In genomic region chr11:59313944-59314343, GRCm38 (mm10) we compare ENCODE assay signal across 16 mouse cellular contexts. TPM values are rescaled to one million over a fixed set of nuclear protein-coding genes. Genes with fewer than 3 reads are reported as not detected.
DNase-seq lines count a peak whose midpoint lies in the region; ATAC-seq lines count a peak whose summit lies in the region.
"Had no signal": no experiment of that assay in that cellular context is flagged by ENCODE, and none has a peak within 500 bp of the region (broad histone marks: within the 10 kb centered on the region; RNA-seq: fewer than 3 reads in every experiment).

No protein-coding gene starts in this region.

- no peak overlapping the region for H3K27ac ChIP-seq in hindbrain, embryonic 14.5 days
- H3K27ac ChIP-seq in hindbrain, embryonic 12.5 days, result no peak overlapping the region
- peak overlapping the region; percentile 82; the same call in 1 of the 2 replicates for H3K27ac ChIP-seq in midbrain, embryonic 10.5 days (replicated peaks)
- no peak overlapping the region for H3K27ac ChIP-seq in midbrain, embryonic 14.5 days (replicated peaks; ENCODE audit: low read depth, low read length)
- no peak overlapping the region for H3K27ac ChIP-seq in embryonic facial prominence, embryonic 12.5 days
- 0 out of 2 replicates have a peak overlapping the region, but pooled peaks have one; percentile 8 for H3K27ac ChIP-seq in limb, embryonic 15.5 days
- H3K27ac ChIP-seq: liver, embryonic 14.5 days had no signal

- H3K27me3 ChIP-seq in hindbrain, embryonic 14.5 days (ENCODE audit: control insufficient read depth, insufficient read depth, low read length), result peaks cover 11% of the 10 kb centered on the region
- peaks cover 29% of the 10 kb centered on the region for H3K27me3 ChIP-seq in hindbrain, embryonic 12.5 days
- peaks cover 81% of the 10 kb centered on the region for H3K27me3 ChIP-seq in midbrain, embryonic 10.5 days (ENCODE audit: low read depth, poor library complexity, severe bottlenecking)
- peaks cover 43% of the 10 kb centered on the region for H3K27me3 ChIP-seq in midbrain, embryonic 14.5 days (ENCODE audit: control insufficient read depth, insufficient read depth, low read length)
- no peaks in the 10 kb centered on the region for H3K27me3 ChIP-seq in embryonic facial prominence, embryonic 12.5 days
- H3K27me3 ChIP-seq in limb, embryonic 15.5 days, result peaks cover 22% of the 10 kb centered on the region

- H3K36me3 ChIP-seq in hindbrain, embryonic 14.5 days (replicated peaks; ENCODE audit: control insufficient read depth, insufficient read depth), result no peaks in the 10 kb centered on the region
- no peaks in the 10 kb centered on the region for H3K36me3 ChIP-seq in hindbrain, embryonic 12.5 days
- H3K36me3 ChIP-seq in midbrain, embryonic 10.5 days, result no peaks in the 10 kb centered on the region
- H3K36me3 ChIP-seq in midbrain, embryonic 14.5 days (ENCODE audit: control insufficient read depth, insufficient read depth, low read length), result no peaks in the 10 kb centered on the region
- H3K36me3 ChIP-seq in embryonic facial prominence, embryonic 12.5 days, result no peaks in the 10 kb centered on the region
- no peaks in the 10 kb centered on the region for H3K36me3 ChIP-seq in limb, embryonic 15.5 days

- H3K4me1 ChIP-seq in hindbrain, embryonic 14.5 days (replicated peaks; ENCODE audit: control insufficient read depth, insufficient read depth, low read length), result peaks cover 13% of the 10 kb centered on the region; the same call in 1 of the 2 replicates
- peaks cover 38% of the 10 kb centered on the region for H3K4me1 ChIP-seq in hindbrain, embryonic 12.5 days
- peaks cover 61% of the 10 kb centered on the region for H3K4me1 ChIP-seq in midbrain, embryonic 10.5 days
- H3K4me1 ChIP-seq in midbrain, embryonic 14.5 days (ENCODE audit: control insufficient read depth, insufficient read depth, low read length), result peaks cover 2% of the 10 kb centered on the region
- H3K4me1 ChIP-seq in embryonic facial prominence, embryonic 12.5 days, result peaks cover 71% of the 10 kb centered on the region
- H3K4me1 ChIP-seq in limb, embryonic 15.5 days, result peaks cover 59% of the 10 kb centered on the region

- ATAC-seq in hindbrain, embryonic 14.5 days (ENCODE audit: low FRiP score), result 0 out of 2 replicates have a peak, but pooled peaks have one; percentile 17
- ATAC-seq in hindbrain, embryonic 12.5 days (ENCODE audit: low FRiP score), result no peak
- ATAC-seq in midbrain, embryonic 14.5 days (ENCODE audit: low FRiP score, low TSS enrichment), result no peak
- no peak for ATAC-seq in embryonic facial prominence, embryonic 12.5 days (ENCODE audit: insufficient number of reproducible peaks, insufficient read depth, low FRiP score, low TSS enrichment)
- ATAC-seq in limb, embryonic 15.5 days (ENCODE audit: insufficient number of reproducible peaks, low FRiP score, low TSS enrichment, low read depth), result no peak

- 65% methylated on average over 11 of the region's 11 CpGs for WGBS in hindbrain, embryonic 14.5 days
- WGBS in hindbrain, embryonic 12.5 days, result 63% methylated on average over 11 of the region's 11 CpGs
- 71% methylated on average over 11 of the region's 11 CpGs for WGBS in midbrain, embryonic 10.5 days
- WGBS in midbrain, embryonic 14.5 days, result 72% methylated on average over 11 of the region's 11 CpGs
- 36% methylated on average over 11 of the region's 11 CpGs for WGBS in embryonic facial prominence, embryonic 12.5 days
- WGBS in limb, embryonic 15.5 days, result 47% methylated on average over 11 of the region's 11 CpGs

- H3K4me2 ChIP-seq in hindbrain, embryonic 14.5 days (replicated peaks), result no peak overlapping the region
- H3K4me2 ChIP-seq in hindbrain, embryonic 12.5 days (replicated peaks), result no peak overlapping the region
- H3K4me2 ChIP-seq in midbrain, embryonic 14.5 days (ENCODE audit: low read length), result no peak overlapping the region
- H3K4me2 ChIP-seq in embryonic facial prominence, embryonic 12.5 days (replicated peaks), result no peak overlapping the region
- no peak overlapping the region for H3K4me2 ChIP-seq in limb, embryonic 15.5 days

- DNase-seq in hindbrain, embryonic 14.5 days (ENCODE audit: low spot score), result no peak
- DNase-seq in midbrain, embryonic 10.5 days (ENCODE audit: low spot score), result no peak
- no peak for DNase-seq in midbrain, embryonic 14.5 days
- DNase-seq in adrenal gland, adult 2 months, result no peak
- DNase-seq: adrenal gland, postnatal 25 days; heart, postnatal 36 days; lung, postnatal 36 days; thymus, postnatal 4 days had no signal

- no peak overlapping the region for H3K4me3 ChIP-seq in hindbrain, embryonic 14.5 days (replicated peaks; ENCODE audit: low read length)
- H3K4me3 ChIP-seq in hindbrain, embryonic 12.5 days, result no peak overlapping the region
- no peak overlapping the region for H3K4me3 ChIP-seq in midbrain, embryonic 10.5 days
- H3K4me3 ChIP-seq in midbrain, embryonic 14.5 days (replicated peaks; ENCODE audit: low read depth, low read length), result no peak overlapping the region
- no peak overlapping the region for H3K4me3 ChIP-seq in embryonic facial prominence, embryonic 12.5 days
- H3K4me3 ChIP-seq in limb, embryonic 15.5 days, result no peak overlapping the region

- no peak overlapping the region for H3K9ac ChIP-seq in hindbrain, embryonic 14.5 days
- H3K9ac ChIP-seq in hindbrain, embryonic 12.5 days, result no peak overlapping the region
- H3K9ac ChIP-seq in midbrain, embryonic 14.5 days (replicated peaks; ENCODE audit: low read length), result no peak overlapping the region
- peak overlapping the region; percentile 11; the same call in 1 of the 2 replicates for H3K9ac ChIP-seq in embryonic facial prominence, embryonic 12.5 days
- no peak overlapping the region for H3K9ac ChIP-seq in limb, embryonic 15.5 days
- H3K9ac ChIP-seq: liver, embryonic 14.5 days had no signal

- H3K9me3 ChIP-seq in hindbrain, embryonic 14.5 days (ENCODE audit: control insufficient read depth, low read length), result no peaks in the 10 kb centered on the region
- H3K9me3 ChIP-seq in hindbrain, embryonic 12.5 days (replicated peaks), result no peaks in the 10 kb centered on the region
- no peaks in the 10 kb centered on the region for H3K9me3 ChIP-seq in midbrain, embryonic 10.5 days (replicated peaks)
- no peaks in the 10 kb centered on the region for H3K9me3 ChIP-seq in midbrain, embryonic 14.5 days (ENCODE audit: control insufficient read depth, low read length)
- H3K9me3 ChIP-seq in embryonic facial prominence, embryonic 12.5 days, result no peaks in the 10 kb centered on the region
- no peaks in the 10 kb centered on the region for H3K9me3 ChIP-seq in limb, embryonic 15.5 days

RNA-seq across cellular contexts. Expression of gene Wnt9a, which starts 7.2 kb away (rescaled TPM):
- polyA plus RNA-seq in hindbrain, embryonic 14.5 days (2014; fragmentation: Nextera tagmentation; extraction: Ambion mirVana), result 2.1 TPM in 2 replicates
- 6.1 and 6.9 TPM in 2 replicates for polyA plus RNA-seq in hindbrain, embryonic 12.5 days (2016; fragmentation: Nextera tagmentation; extraction: Ambion mirVana)
- polyA plus RNA-seq in midbrain, embryonic 10.5 days (2016; fragmentation: Nextera tagmentation; extraction: Ambion mirVana), result 7.8 and 9.7 TPM in 2 replicates
- polyA plus RNA-seq in midbrain, embryonic 14.5 days (2014; fragmentation: Nextera tagmentation; extraction: Ambion mirVana), result 1.6 and 1.7 TPM in 2 replicates
- 5.9 and 7.1 TPM in 2 replicates for polyA plus RNA-seq in embryonic facial prominence, embryonic 12.5 days (2016; fragmentation: Nextera tagmentation; extraction: Ambion mirVana)
- 12.1 and 14.0 TPM in 2 replicates for polyA plus RNA-seq in limb, embryonic 15.5 days (2015; fragmentation: Nextera tagmentation; extraction: Ambion mirVana)
- 1 to 10 TPM in 1 of 2 experiments, under 1 TPM in 1; 0.58 to 2.7 TPM for total RNA-seq in adrenal gland, adult 2 months (2021)
- 2.4 and 2.6 TPM in 2 replicates for polyA plus RNA-seq in adrenal gland, adult 2 months (2012; rRNA removed)
- total RNA-seq: CH12.LX; monocyte, adult 5-6 weeks had no signal

RNA-seq across cellular contexts. Expression of gene Wnt3a, which starts 23.4 kb away (rescaled TPM):
- polyA plus RNA-seq in hindbrain, embryonic 14.5 days (2014; fragmentation: Nextera tagmentation; extraction: Ambion mirVana), result 0.40 and 0.43 TPM in 2 replicates
- 5.0 and 8.0 TPM in 2 replicates for polyA plus RNA-seq in hindbrain, embryonic 12.5 days (2016; fragmentation: Nextera tagmentation; extraction: Ambion mirVana)
- polyA plus RNA-seq in midbrain, embryonic 10.5 days (2016; fragmentation: Nextera tagmentation; extraction: Ambion mirVana), result 5.3 and 8.7 TPM in 2 replicates
- polyA plus RNA-seq in midbrain, embryonic 14.5 days (2014; fragmentation: Nextera tagmentation; extraction: Ambion mirVana), result 0.43 and 0.46 TPM in 2 replicates
- polyA plus RNA-seq in embryonic facial prominence, embryonic 12.5 days (2016; fragmentation: Nextera tagmentation; extraction: Ambion mirVana), result 1.8 and 2.6 TPM in 2 replicates
- 3.8 and 3.9 TPM in 2 replicates for polyA plus RNA-seq in limb, embryonic 15.5 days (2015; fragmentation: Nextera tagmentation; extraction: Ambion mirVana)
- not detected for total RNA-seq in adrenal gland, adult 2 months (2021)
- not detected in 2 replicates for polyA plus RNA-seq in adrenal gland, adult 2 months (2012; rRNA removed)
- total RNA-seq: adrenal gland, postnatal 25 days; CH12.LX; heart, postnatal 36 days; monocyte, adult 5-6 weeks had no signal
- polyA plus RNA-seq: cortical plate, adult 2 months; kidney, embryonic 16.5 days had no signal

Comparison
In these comparisons a context has a peak if more than half of its experiments do, and no peak if none do; other contexts are left out.
1. H3K27ac ChIP-seq: peak in midbrain, embryonic 10.5 days (single experiment) and limb, embryonic 15.5 days (single experiment); none in hindbrain, embryonic 14.5 days (single experiment), hindbrain, embryonic 12.5 days (single experiment), midbrain, embryonic 14.5 days (single experiment) and embryonic facial prominence, embryonic 12.5 days (single experiment).